Mouse (Mus musculus) liver, embryonic 14.5 days (tissue): ENCODE measurements at regions not wholly inside any gene's neighbourhood (a gene's known extent, or its start where the extent isn't known, plus 50 kb on each side); places are given as distances from the start of the nearest gene placed in this dataset.

Experiments used
- ATAC-seq: fragments of 200-750 bp; cut with Nextera tagmentation; 2 replicates; pipeline ENCODE4 v1.8.0; 2017; ENCODE audit warnings: moderate number of reproducible peaks, mild to moderate bottlenecking, moderate library complexity; ENCODE audit not compliant: insufficient read depth
- DNase-seq, 3 experiments: peaks; one replicate each; pipeline ENCODE4 v3.0.0-alpha.2; 2012 to 2013; ENCODE audit warnings: low read depth in 3 of 3, low spot score in 3 of 3
- H3K27ac ChIP-seq: fragments of 300-500 bp; sonication (generic); 2 replicates; pipeline ENCODE4 v1.5.1; 2014; ENCODE audit warnings: moderate library complexity, mild to moderate bottlenecking, control low read depth, inconsistent platforms
- H3K27me3 ChIP-seq: fragments of 300-500 bp; sonication (generic); 2 replicates; pipeline ENCODE4 v1.6.1; 2014; ENCODE audit warnings: mild to moderate bottlenecking, low read length, moderate library complexity; ENCODE audit not compliant: control insufficient read depth, insufficient read depth
- H3K36me3 ChIP-seq: fragments of 300-500 bp; sonication (generic); replicated peaks from 2 replicates; pipeline ENCODE4 v1.6.1; 2014; ENCODE audit warnings: low read depth; ENCODE audit not compliant: control insufficient read depth, insufficient read depth
- H3K4me1 ChIP-seq, 2 experiments: fragments of 200-500 bp in 1 of 2; fragments of 300-500 bp in 1 of 2; sonication (generic) in 1 of 2; replicated peaks; 2 replicates each; pipeline ENCODE4 v1.6.1; 2012 to 2014; ENCODE audit warnings: antibody characterized with exemption in 1 of 2, inconsistent platforms in 1 of 2, low read length in 1 of 2; ENCODE audit not compliant: control insufficient read depth in 2 of 2, insufficient read depth in 2 of 2
- H3K4me2 ChIP-seq: fragments of 300-500 bp; sonication (generic); 2 replicates; pipeline ENCODE4 v1.6.1; 2014; ENCODE audit warnings: low read depth, mild to moderate bottlenecking, control low read depth, moderate library complexity
- H3K4me3 ChIP-seq, 2 experiments: fragments of 200-500 bp in 1 of 2; fragments of 300-500 bp in 1 of 2; sonication (generic) in 1 of 2; 2 replicates each; pipeline ENCODE4 v1.5.1; 2012 to 2014; ENCODE audit warnings: low read depth in 2 of 2, low read length in 2 of 2, mild to moderate bottlenecking in 2 of 2, control low read depth in 1 of 2, inconsistent platforms in 1 of 2, moderate library complexity in 1 of 2; ENCODE audit not compliant: insufficient read depth in 1 of 2
- H3K9ac ChIP-seq: fragments of 300-500 bp; sonication (generic); replicated peaks from 2 replicates; pipeline ENCODE4 v1.6.1; 2014; ENCODE audit warnings: mild to moderate bottlenecking, control low read depth, moderate library complexity
- H3K9me3 ChIP-seq: fragments of 300-500 bp; sonication (generic); 2 replicates; pipeline ENCODE4 v1.6.1; 2016; ENCODE audit warnings: low read length, mixed read lengths; ENCODE audit not compliant: control insufficient read depth
- CTCF ChIP-seq: IDR thresholded peaks from 2 replicates; pipeline ENCODE4 v1.5.1; 2016; ENCODE audit warnings: antibody characterized with exemption, low read depth, control low read depth
- EP300 ChIP-seq: IDR thresholded peaks from 2 replicates; pipeline ENCODE4 v1.6.1; 2016; ENCODE audit warnings: antibody characterized with exemption, low read depth
- WGBS: fragments of 180-500 bp; shearing (Covaris S2); extraction: QIAGEN DNeasy Blood & Tissue Kit; methylation state at CpG from one replicate; pipeline ENCODE4 v1.1.7; 2014; ENCODE audit not compliant: insufficient replicate concordance; 5-methylcytosine and 5-hydroxymethylcytosine counted together

- no peak for ATAC-seq
Measured at GRCm38 (mm10) chr4:140441805-140442204, 195.2 kb upstream of the Igsf21 start.

GRCm38 (mm10) chr4:140439856-140440255, 193.3 kb upstream of the Igsf21 start:
- no peaks in the 10 kb centered on the region for H3K27me3 ChIP-seq
- H3K36me3 ChIP-seq: no peaks in the 10 kb centered on the region
- no peak overlapping the region for H3K9ac ChIP-seq
- H3K27ac ChIP-seq: no peak overlapping the region
- H3K4me1 ChIP-seq: no peaks in the 10 kb centered on the region
- no peaks in the 10 kb centered on the region for H3K9me3 ChIP-seq
- DNase-seq (no peak), ATAC-seq (no peak)
- 7% methylated on average over 3 of the region's 3 CpGs for WGBS
- no peak overlapping the region for H3K4me3 ChIP-seq
- TF ChIP-seq EP300 (no peak), CTCF (no peak)
- H3K4me2 ChIP-seq: no peak overlapping the region

More at GRCm38 (mm10) chr4:140441805-140442204, 195.2 kb upstream of the Igsf21 start:
- Histone ChIP-seq H3K9me3 (no peaks in the 10 kb centered on the region), H3K4me2 (no peak overlapping the region), H3K4me1 (no peaks in the 10 kb centered on the region), H3K9ac (no peak overlapping the region), H3K27ac (no peak overlapping the region), H3K4me3 (no peak overlapping the region), H3K27me3 (no peaks in the 10 kb centered on the region), H3K36me3 (no peaks in the 10 kb centered on the region)
- no peak for DNase-seq
- 67% methylated on average over 8 of the region's 8 CpGs for WGBS
- TF ChIP-seq CTCF: no peak
- TF ChIP-seq EP300: no peak

- DNase-seq (no peak), ATAC-seq (no peak)
- Histone ChIP-seq H3K27me3 (no peaks in the 10 kb centered on the region), H3K36me3 (no peaks in the 10 kb centered on the region), H3K9ac (no peak overlapping the region), H3K27ac (no peak overlapping the region), H3K9me3 (no peaks in the 10 kb centered on the region), H3K4me2 (no peak overlapping the region), H3K4me1 (no peaks in the 10 kb centered on the region), H3K4me3 (no peak overlapping the region)
- 34% methylated on average over 3 of the region's 3 CpGs for WGBS
- no peak for TF ChIP-seq CTCF
- TF ChIP-seq EP300: no peak
Measured at GRCm38 (mm10) chr4:140436030-140436429, 189.4 kb upstream of the Igsf21 start.

DNA sequence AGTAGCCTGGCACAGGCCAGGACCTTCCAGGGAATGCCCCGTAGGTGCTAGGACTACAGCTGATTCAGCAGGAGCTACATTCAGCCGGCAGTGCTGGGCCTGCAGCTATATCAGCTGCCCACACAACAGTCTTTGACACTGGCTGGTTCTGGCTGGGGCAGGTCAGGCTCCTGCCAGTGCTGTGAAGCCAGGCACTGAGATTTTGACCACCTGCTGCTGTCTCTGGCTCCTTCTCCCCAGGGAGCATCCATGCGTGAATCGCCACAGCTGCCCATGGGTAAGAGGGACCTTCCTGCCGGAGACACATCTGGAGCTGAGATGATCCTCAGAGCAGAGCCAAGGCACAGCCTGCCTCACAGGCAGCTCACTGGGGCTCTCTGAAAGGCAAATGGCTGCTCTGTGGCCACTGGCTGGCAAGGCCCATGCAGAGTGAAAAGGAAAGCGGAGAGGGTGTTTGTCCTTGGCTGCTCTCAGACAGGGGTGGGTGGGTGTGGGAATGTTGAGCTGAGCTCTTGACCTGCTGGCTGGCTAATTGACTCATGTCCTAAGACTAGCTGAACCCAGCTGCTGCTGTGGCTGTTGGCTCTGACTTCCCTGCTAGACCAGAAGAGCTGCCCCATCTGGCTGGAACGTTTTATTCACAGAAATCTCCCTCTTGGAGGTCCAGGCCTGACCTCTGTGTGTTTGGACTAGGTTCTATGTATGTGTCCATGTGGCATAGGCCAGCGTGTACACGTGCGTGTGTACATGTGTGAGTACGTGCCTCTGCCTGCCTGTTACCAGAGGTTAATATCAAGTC, 187.4 kb upstream of the Igsf21 start:
- Histone ChIP-seq H3K4me1 (no peaks in the 10 kb centered on the region), H3K4me3 (no peak overlapping the region), H3K36me3 (no peaks in the 10 kb centered on the region), H3K27me3 (no peaks in the 10 kb centered on the region), H3K9ac (no peak overlapping the region), H3K9me3 (no peaks in the 10 kb centered on the region), H3K27ac (no peak overlapping the region), H3K4me2 (no peak overlapping the region)
- no peak for TF ChIP-seq CTCF
- TF ChIP-seq EP300: no peak
- DNase-seq (no peak), ATAC-seq (no peak)
- 62% methylated on average over 11 of the region's 11 CpGs for whole genome bisulfite sequencing

DNA sequence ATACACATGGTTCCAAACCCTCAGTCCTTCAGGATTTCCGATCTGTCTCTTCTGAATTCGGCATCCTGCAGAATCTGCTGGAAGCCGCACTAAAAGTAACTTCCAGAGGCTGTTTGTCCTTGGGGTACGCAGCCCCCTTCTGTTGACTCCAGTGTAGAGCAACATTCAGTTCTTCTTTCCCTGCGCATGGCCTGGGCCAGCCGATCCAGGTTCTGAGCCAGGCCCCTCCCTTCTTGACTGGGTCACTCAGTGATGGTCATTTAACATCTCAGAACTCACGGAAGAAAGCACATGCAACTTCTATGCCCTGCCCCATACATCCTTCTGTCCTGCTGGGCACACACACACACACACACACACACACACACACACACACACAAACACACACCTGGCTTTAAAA, 185.5 kb upstream of the Igsf21 start:
- ATAC-seq (no peak), DNase-seq (no peak)
- no peak overlapping the region for H3K4me2 ChIP-seq
- H3K36me3 ChIP-seq: no peaks in the 10 kb centered on the region
- 61% methylated on average over 7 of the region's 7 CpGs for WGBS
- no peaks in the 10 kb centered on the region for H3K9me3 ChIP-seq
- no peaks in the 10 kb centered on the region for H3K4me1 ChIP-seq
- H3K9ac ChIP-seq: no peak overlapping the region
- H3K27me3 ChIP-seq: no peaks in the 10 kb centered on the region
- TF ChIP-seq CTCF (no peak), EP300 (no peak)
- no peak overlapping the region for H3K4me3 ChIP-seq
- no peak overlapping the region for H3K27ac ChIP-seq
